ENCODE assay signal across 14 mouse cellular contexts in genomic region chr7:113214245-113215169, GRCm38 (mm10). TPM values are rescaled to one million over a fixed set of nuclear protein-coding genes. Genes with fewer than 3 reads are reported as not detected.
DNase-seq lines count a peak whose midpoint lies in the region; ATAC-seq and TF ChIP-seq lines count a peak whose summit lies in the region.
"Had no signal": no experiment of that assay in that cellular context is flagged by ENCODE, and none has a peak within 500 bp of the region (broad histone marks: within the 10 kb centered on the region; RNA-seq: fewer than 3 reads in every experiment).

No protein-coding gene starts in this region.

- TF ChIP-seq CTCF in left cerebral cortex, adult 2 months (IDR thresholded peaks at IDR 0.05): no peak
- TF ChIP-seq CTCF in small intestine, adult 2 months (IDR thresholded peaks at IDR 0.05; ENCODE audit: extremely low read depth, insufficient read length, insufficient replicate concordance, low read depth, low read length): no peak

- H3K9ac ChIP-seq in forebrain, embryonic 16.5 days (replicated peaks; ENCODE audit: low read depth, low read length): no peak overlapping the region
- H3K9ac ChIP-seq: heart, embryonic 12.5 days; hindbrain, embryonic 13.5 days; kidney, embryonic 15.5 days; limb, embryonic 15.5 days had no signal

- DNase-seq in adrenal gland, adult (ENCODE audit: inconsistent age in 2 of 2, low spot score in 1 of 2): peak; percentile 29 to 74
- no peak for DNase-seq in adrenal gland, adult 8-10 months
- DNase-seq in left cerebral cortex, adult 2 months (ENCODE audit: extremely low spot score in 1 of 2, low spot score in 2 of 2): no peak
- no peak for DNase-seq in left cerebral cortex, postnatal 25 days (ENCODE audit: low spot score in 2 of 2)
- DNase-seq in cerebellum, adult 9-11 months: peak; percentile 64
- no peak for DNase-seq in frontal cortex, postnatal 14 days (ENCODE audit: low spot score in 2 of 2)

- WGBS in small intestine, adult 2 months: 20% methylated on average over 6 of the region's 6 CpGs
- 39% methylated on average over 6 of the region's 6 CpGs for WGBS in forebrain, embryonic 16.5 days

- no peaks in the 10 kb centered on the region for H3K36me3 ChIP-seq in small intestine, adult 2 months (ENCODE audit: control insufficient read depth, insufficient read depth, low read length)
- H3K36me3 ChIP-seq in forebrain, embryonic 16.5 days (ENCODE audit: control insufficient read depth, insufficient read depth): no peaks in the 10 kb centered on the region
- H3K36me3 ChIP-seq: embryonic facial prominence, embryonic 10.5 days; heart, embryonic 12.5 days; hindbrain, embryonic 13.5 days; kidney, embryonic 15.5 days; limb, embryonic 15.5 days had no signal

- peak overlapping the region; percentile 72 for H3K27ac ChIP-seq in left cerebral cortex, adult 2 months
- H3K27ac ChIP-seq in small intestine, adult 2 months (ENCODE audit: insufficient read depth, low read depth, low read length): peak overlapping the region; percentile 83
- no peak overlapping the region for H3K27ac ChIP-seq in forebrain, embryonic 16.5 days (ENCODE audit: low read length)
- H3K27ac ChIP-seq: embryonic facial prominence, embryonic 10.5 days; hindbrain, embryonic 13.5 days; kidney, embryonic 15.5 days; limb, embryonic 15.5 days had no signal

- no peaks in the 10 kb centered on the region for H3K9me3 ChIP-seq in forebrain, embryonic 16.5 days (ENCODE audit: control insufficient read depth, low read length)
- H3K9me3 ChIP-seq: embryonic facial prominence, embryonic 10.5 days; heart, embryonic 12.5 days; hindbrain, embryonic 13.5 days; kidney, embryonic 15.5 days; limb, embryonic 15.5 days had no signal

- intact Hi-C loops in left cerebral cortex, adult 2 months (cut with DNase I): no loop called here
- intact Hi-C loops in left cerebral cortex, postnatal 25 days (cut with DNase I): no loop called here

- no peak for ATAC-seq in forebrain, embryonic 16.5 days
- ATAC-seq: lung, postnatal 0 days had no signal

- H3K4me2 ChIP-seq in forebrain, embryonic 16.5 days (ENCODE audit: low read length): no peak overlapping the region
- H3K4me2 ChIP-seq: heart, embryonic 12.5 days; hindbrain, embryonic 13.5 days; kidney, embryonic 15.5 days; limb, embryonic 15.5 days had no signal

- peaks cover 27% of the 10 kb centered on the region for H3K4me1 ChIP-seq in small intestine, adult 2 months (ENCODE audit: control insufficient read depth, insufficient read depth, insufficient read length, low read length)
- peaks cover 16% of the 10 kb centered on the region for H3K4me1 ChIP-seq in forebrain, embryonic 16.5 days (replicated peaks; ENCODE audit: control insufficient read depth, insufficient read depth, low read length)
- H3K4me1 ChIP-seq: limb, embryonic 15.5 days had no signal

- TF ChIP-seq POLR2A in small intestine, adult 2 months (IDR thresholded peaks at IDR 0.05; ENCODE audit: low read depth, low read length): no peak

- H3K4me3 ChIP-seq in left cerebral cortex, adult 2 months: no peak overlapping the region
- no peak overlapping the region for H3K4me3 ChIP-seq in small intestine, adult 2 months (ENCODE audit: low read depth, low read length)
- H3K4me3 ChIP-seq in forebrain, embryonic 16.5 days (replicated peaks; ENCODE audit: low read length): no peak overlapping the region
- H3K4me3 ChIP-seq: embryonic facial prominence, embryonic 10.5 days; heart, embryonic 12.5 days; hindbrain, embryonic 13.5 days; kidney, embryonic 15.5 days; limb, embryonic 15.5 days had no signal

- H3K27me3 ChIP-seq in small intestine, adult 2 months (ENCODE audit: control insufficient read depth, insufficient read depth, low read length): no peaks in the 10 kb centered on the region
- H3K27me3 ChIP-seq in forebrain, embryonic 16.5 days (replicated peaks; ENCODE audit: control insufficient read depth, insufficient read depth, low read length): peaks cover 8% of the 10 kb centered on the region

RNA-seq across cellular contexts. Expression of gene Arntl, which starts 7.2 kb away (rescaled TPM):
- 10 to 100 TPM in 3 of 4 experiments, 1 to 10 TPM in 1; 9.9 to 16.1 (median 11.2) TPM for total RNA-seq in adrenal gland, adult 8-10 months (2022)
- total RNA-seq in left cerebral cortex, adult 2 months (2021): 10 to 100 TPM; 41.6 to 50.4 TPM
- 10 to 100 TPM; 38.1 to 48.8 TPM for total RNA-seq in left cerebral cortex, postnatal 25 days (2021)
- polyA plus RNA-seq in small intestine, adult 2 months (2012; rRNA removed): 4.2 and 11.0 TPM in 2 replicates
- polyA plus RNA-seq in forebrain, embryonic 16.5 days (2015; fragmentation: Nextera tagmentation; extraction: Ambion mirVana): 15.6 and 18.4 TPM in 2 replicates

Comparison
In these comparisons a context has a peak if more than half of its experiments do, and no peak if none do; other contexts are left out.
1. DNase-seq: peak in adrenal gland, adult (2 of 2) and cerebellum, adult 9-11 months (single experiment); none in adrenal gland, adult 8-10 months (single experiment), left cerebral cortex, adult 2 months (0 of 2), left cerebral cortex, postnatal 25 days (0 of 2) and frontal cortex, postnatal 14 days (0 of 2).